ENCODE assay signal across 22 mouse cellular contexts in the genomic region with DNA sequence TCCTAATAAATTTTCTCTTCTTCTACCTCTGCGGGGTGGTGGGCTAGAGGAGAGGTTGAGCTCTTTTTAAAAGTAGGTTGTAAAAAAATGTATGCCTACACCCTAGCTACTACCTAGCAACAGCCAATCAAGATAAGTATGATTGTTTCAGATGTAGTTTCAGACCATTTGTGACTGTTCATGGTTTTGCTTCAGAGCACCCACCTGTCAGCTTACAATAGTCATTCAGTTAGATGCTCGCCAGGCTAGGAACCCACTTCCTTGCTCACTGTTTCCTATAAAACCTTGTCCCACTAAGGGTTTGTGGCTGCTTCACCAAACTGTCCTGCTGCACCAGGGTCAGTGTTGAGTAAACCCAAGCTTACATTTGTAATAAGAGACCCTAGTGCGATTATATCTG.
"Had no signal": no experiment of that assay in that cellular context is flagged by ENCODE, and none has a peak within 500 bp of the region (broad histone marks: within the 10 kb centered on the region; RNA-seq: fewer than 3 reads in every experiment).

No protein-coding gene starts in this region.

- H3K36me3 ChIP-seq: heart, embryonic 10.5 days; heart, embryonic 12.5 days; hindbrain, embryonic 10.5 days; hindbrain, embryonic 12.5 days; intestine, embryonic 15.5 days; limb, embryonic 13.5 days; limb, embryonic 15.5 days; liver, embryonic 13.5 days had no signal

- H3K27ac ChIP-seq: gastrocnemius, adult 2 months; heart, embryonic 10.5 days; hindbrain, embryonic 10.5 days; hindbrain, embryonic 12.5 days; hindbrain, embryonic 14.5 days; intestine, embryonic 15.5 days; limb, embryonic 13.5 days; limb, embryonic 15.5 days; liver, embryonic 13.5 days had no signal

- H3K27me3 ChIP-seq: heart, embryonic 12.5 days; hindbrain, embryonic 12.5 days; intestine, embryonic 15.5 days; limb, embryonic 13.5 days; limb, embryonic 15.5 days; liver, embryonic 13.5 days had no signal

- H3K4me1 ChIP-seq: intestine, embryonic 15.5 days; liver, embryonic 13.5 days had no signal

- DNase-seq: gastrocnemius, adult 2 months; gastrocnemius, postnatal 10 days; gastrocnemius, postnatal 25 days; heart, adult 18-20 months; heart, postnatal 10 days; heart, postnatal 4 days; kidney, adult 18-20 months; kidney, adult 8-10 months; kidney, postnatal 10 days; kidney, postnatal 25 days; layer of hippocampus, adult 9-11 months; layer of hippocampus, postnatal 36 days; left cerebral cortex, postnatal 4 days; liver, embryonic 13.5 days had no signal

- H3K9ac ChIP-seq: heart, embryonic 12.5 days; hindbrain, embryonic 12.5 days; hindbrain, embryonic 14.5 days; intestine, embryonic 15.5 days; limb, embryonic 13.5 days; limb, embryonic 15.5 days; liver, embryonic 13.5 days had no signal

- H3K9me3 ChIP-seq: heart, embryonic 10.5 days; hindbrain, embryonic 10.5 days; hindbrain, embryonic 12.5 days; intestine, embryonic 15.5 days; limb, embryonic 13.5 days; limb, embryonic 15.5 days; liver, embryonic 13.5 days had no signal

- H3K4me2 ChIP-seq: heart, embryonic 12.5 days; hindbrain, embryonic 12.5 days; hindbrain, embryonic 14.5 days; intestine, embryonic 15.5 days; limb, embryonic 13.5 days; limb, embryonic 15.5 days; liver, embryonic 13.5 days had no signal

- H3K4me3 ChIP-seq: gastrocnemius, adult 2 months; heart, embryonic 10.5 days; heart, embryonic 12.5 days; hindbrain, embryonic 10.5 days; hindbrain, embryonic 12.5 days; intestine, embryonic 15.5 days; limb, embryonic 13.5 days; limb, embryonic 15.5 days; liver, embryonic 13.5 days had no signal
